Mouse (Mus musculus) lung, postnatal 0 days (tissue): ENCODE data around the gene Erich4. TPM values are rescaled to one million over a fixed set of nuclear protein-coding genes. Genes with fewer than 3 reads are reported as not detected.
A peak's percentile ranks its signal among the peaks of the same experiment; 100 is the strongest.

Experiments
- ATAC-seq: fragments of 200-750 bp; cut with Nextera tagmentation; 2 replicates; pipeline ENCODE4 v1.8.0; 2017; ENCODE audit warnings: moderate library complexity
- DNase-seq: peaks from one replicate; pipeline ENCODE4 v3.0.0-alpha.2; 2016; ENCODE audit warnings: low spot score
- H3K27ac ChIP-seq: fragments of 300-500 bp; sonication (generic); 2 replicates; pipeline ENCODE4 v1.5.1; 2014; ENCODE audit warnings: antibody characterized with exemption, mild to moderate bottlenecking, low read length, mixed read lengths
- H3K27me3 ChIP-seq: fragments of 300-500 bp; sonication (generic); replicated peaks from 2 replicates; pipeline ENCODE4 v1.6.1; 2014; ENCODE audit warnings: low read length, mixed read lengths; ENCODE audit not compliant: insufficient read depth
- H3K36me3 ChIP-seq: fragments of 300-500 bp; sonication (generic); 2 replicates; pipeline ENCODE4 v1.6.1; 2014; ENCODE audit warnings: low read length, mixed read lengths; ENCODE audit not compliant: insufficient read depth
- H3K4me1 ChIP-seq: fragments of 300-500 bp; sonication (generic); 2 replicates; pipeline ENCODE4 v1.6.1; 2014; ENCODE audit warnings: antibody characterized with exemption, low read depth, low read length, mixed read lengths; ENCODE audit not compliant: insufficient read depth
- H3K4me2 ChIP-seq: fragments of 300-500 bp; sonication (generic); replicated peaks from 2 replicates; pipeline ENCODE4 v1.6.1; 2014; ENCODE audit warnings: low read depth, mild to moderate bottlenecking, low read length, moderate library complexity, mixed read lengths
- H3K4me3 ChIP-seq: fragments of 300-500 bp; sonication (generic); 2 replicates; pipeline ENCODE4 v1.5.1; 2014; ENCODE audit warnings: low read depth, low read length
- H3K9ac ChIP-seq: fragments of 300-500 bp; sonication (generic); replicated peaks from 2 replicates; pipeline ENCODE4 v1.6.1; 2014; ENCODE audit warnings: low read depth, mild to moderate bottlenecking
- H3K9me3 ChIP-seq: fragments of 300-500 bp; sonication (generic); 2 replicates; pipeline ENCODE4 v1.6.1; 2016; ENCODE audit warnings: low read length, mixed read lengths
- CTCF ChIP-seq: IDR thresholded peaks from 2 replicates; pipeline ENCODE4 v1.5.1; 2016; ENCODE audit warnings: antibody characterized with exemption, mild to moderate bottlenecking
- EP300 ChIP-seq: IDR thresholded peaks from 2 replicates; pipeline ENCODE4 v1.6.1; 2016; ENCODE audit warnings: antibody characterized with exemption, mild to moderate bottlenecking, control low read depth
- WGBS: fragments of 180-500 bp; shearing (Covaris S2); extraction: QIAGEN DNeasy Blood & Tissue Kit; methylation state at CpG from one replicate; pipeline ENCODE4 v1.1.7; 2014; 5-methylcytosine and 5-hydroxymethylcytosine counted together
- polyA plus RNA-seq: library from polyadenylated mRNA; unstranded; fragments of >200 nt; fragmentation: Nextera tagmentation; extraction: Ambion mirVana; gene quantifications from 2 replicates; pipeline ENCODE4 v1.2.1, GENCODE M21; 2015

Gene Erich4
- polyA plus RNA-seq, 1 experiment from 2014 or later = not detected

DNA sequence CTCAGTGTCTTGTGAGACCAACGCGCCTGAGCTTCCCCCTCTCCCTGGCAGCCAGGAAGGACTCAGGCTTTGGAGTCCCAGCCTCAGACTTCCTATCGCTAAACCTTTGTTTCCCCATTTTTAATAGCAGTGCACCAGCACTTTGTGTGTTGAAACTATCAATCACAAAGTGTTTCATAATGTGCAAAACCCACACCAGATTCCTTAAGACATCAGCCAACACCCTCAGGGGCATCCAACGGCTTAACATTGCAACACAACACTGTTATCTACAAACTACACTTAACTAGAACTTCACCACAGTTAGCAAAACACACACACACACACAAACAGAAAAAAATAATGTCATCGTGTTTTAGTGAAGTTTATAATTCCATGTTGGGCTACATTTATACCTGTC, 34.1 kb upstream of the Erich4 start:
- H3K9ac ChIP-seq = no peak overlapping the region
- no peak overlapping the region for H3K4me2 ChIP-seq
- DNase-seq = peak; percentile 36
- no peak overlapping the region for H3K27ac ChIP-seq
- WGBS = 48% methylated on average over 5 of the region's 5 CpGs
- no peaks in the 10 kb centered on the region for H3K9me3 ChIP-seq
- no peak overlapping the region for H3K4me3 ChIP-seq
- no peak for TF ChIP-seq CTCF
- no peak for TF ChIP-seq EP300
- H3K36me3 ChIP-seq = no peaks in the 10 kb centered on the region
- H3K4me1 ChIP-seq = no peaks in the 10 kb centered on the region
- ATAC-seq = peak; percentile 32; the same call in 1 of the 2 replicates
- H3K27me3 ChIP-seq = no peaks in the 10 kb centered on the region

GRCm38 (mm10) chr7:25647574-25648123, 32.0 kb upstream of the Erich4 start:
- Histone ChIP-seq H3K9me3 (no peaks in the 10 kb centered on the region), H3K27me3 (no peaks in the 10 kb centered on the region), H3K27ac (no peak overlapping the region), H3K9ac (no peak overlapping the region), H3K36me3 (0 out of 2 replicates have a peak, but pooled peaks cover 3% of the 10 kb centered on the region), H3K4me3 (no peak overlapping the region), H3K4me2 (no peak overlapping the region), H3K4me1 (no peaks in the 10 kb centered on the region)
- WGBS = 54% methylated on average over 5 of the region's 5 CpGs
- no peak for DNase-seq
- no peak for TF ChIP-seq EP300
- peak; percentile 45 for TF ChIP-seq CTCF
- no peak for ATAC-seq

DNA sequence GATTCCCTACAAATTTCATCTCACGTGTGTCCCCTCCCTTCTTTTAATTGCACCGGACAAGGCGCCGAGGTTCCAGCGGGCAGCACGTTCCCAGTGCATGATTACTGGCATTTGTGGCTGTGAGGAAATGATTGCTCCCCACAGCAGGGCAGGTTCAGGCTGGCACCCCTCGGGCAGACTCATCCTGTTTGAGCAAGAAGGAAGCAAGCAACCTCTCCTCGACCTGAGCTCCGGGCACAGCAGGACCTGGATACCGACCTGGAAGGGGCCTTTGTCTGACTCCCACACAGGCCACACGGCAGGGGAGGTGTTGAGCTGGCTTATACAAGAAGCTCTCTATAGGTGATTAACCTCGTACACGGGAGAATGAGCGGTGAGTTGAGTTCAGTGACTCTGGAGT, 29.4 kb upstream of the Erich4 start:
- no peaks in the 10 kb centered on the region for H3K27me3 ChIP-seq
- H3K4me1 ChIP-seq = no peaks in the 10 kb centered on the region
- H3K9me3 ChIP-seq = no peaks in the 10 kb centered on the region
- 60% methylated on average over 14 of the region's 14 CpGs for WGBS
- ATAC-seq = no peak
- no peak overlapping the region for H3K27ac ChIP-seq
- no peak overlapping the region for H3K4me3 ChIP-seq
- TF ChIP-seq CTCF (no peak), EP300 (no peak)
- H3K4me2 ChIP-seq = no peak overlapping the region
- 0 out of 2 replicates have a peak, but pooled peaks cover 3% of the 10 kb centered on the region for H3K36me3 ChIP-seq
- H3K9ac ChIP-seq = no peak overlapping the region
- no peak for DNase-seq

DNA sequence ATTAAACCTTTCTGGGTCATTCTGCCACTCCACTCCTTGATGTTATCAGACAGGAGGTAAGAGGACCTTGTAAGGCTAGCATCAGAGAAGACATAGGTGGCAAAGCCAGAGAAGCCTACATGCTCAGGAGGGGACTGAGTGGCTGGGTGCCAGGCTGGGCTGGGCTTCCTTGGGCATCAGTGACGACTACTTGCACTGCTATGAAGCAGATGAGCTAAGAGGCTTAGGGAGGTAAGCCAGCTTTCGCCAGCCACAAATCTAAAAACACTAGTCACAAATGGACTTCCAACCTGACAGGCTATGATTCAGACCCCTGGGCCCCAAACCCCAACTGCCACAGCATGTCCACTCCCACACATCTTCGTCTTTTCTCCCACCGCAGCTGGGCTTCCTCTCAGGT, 28.9 kb upstream of the Erich4 start:
- Histone ChIP-seq H3K4me2 (no peak overlapping the region), H3K36me3 (0 out of 2 replicates have a peak, but pooled peaks cover 3% of the 10 kb centered on the region), H3K27me3 (no peaks in the 10 kb centered on the region), H3K4me3 (no peak overlapping the region), H3K27ac (no peak overlapping the region), H3K4me1 (no peaks in the 10 kb centered on the region), H3K9me3 (no peaks in the 10 kb centered on the region), H3K9ac (no peak overlapping the region)
- no peak for DNase-seq
- TF ChIP-seq EP300 (no peak), CTCF (no peak)
- WGBS = 82% methylated on average over 4 of the region's 4 CpGs
- no peak for ATAC-seq

DNA sequence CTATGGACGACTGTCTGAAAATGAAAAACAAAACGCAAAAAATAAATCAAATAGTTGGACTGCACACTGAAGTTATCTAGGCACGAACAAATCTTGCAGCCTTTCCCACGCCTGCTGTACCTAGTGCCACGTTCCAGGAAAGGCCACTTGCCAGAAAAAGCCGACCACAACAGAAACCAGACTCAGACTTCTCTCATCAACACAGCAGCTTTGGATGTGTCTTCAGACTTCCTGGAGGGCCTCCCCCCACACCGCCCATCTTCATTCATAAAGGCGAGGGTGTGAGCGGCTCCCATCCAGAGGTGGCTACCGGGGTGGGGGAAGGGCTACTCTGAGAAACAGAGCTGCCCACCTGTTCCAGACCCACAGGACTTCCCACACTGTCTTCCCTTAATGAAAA, 28.4 kb upstream of the Erich4 start:
- TF ChIP-seq CTCF (no peak), EP300 (no peak)
- DNase-seq (no peak), ATAC-seq (no peak)
- Histone ChIP-seq H3K27ac (no peak overlapping the region), H3K27me3 (no peaks in the 10 kb centered on the region), H3K4me1 (no peaks in the 10 kb centered on the region), H3K4me3 (no peak overlapping the region), H3K4me2 (no peak overlapping the region), H3K9ac (no peak overlapping the region), H3K9me3 (no peaks in the 10 kb centered on the region), H3K36me3 (0 out of 2 replicates have a peak, but pooled peaks cover 3% of the 10 kb centered on the region)
- WGBS = 68% methylated on average over 10 of the region's 10 CpGs

DNA sequence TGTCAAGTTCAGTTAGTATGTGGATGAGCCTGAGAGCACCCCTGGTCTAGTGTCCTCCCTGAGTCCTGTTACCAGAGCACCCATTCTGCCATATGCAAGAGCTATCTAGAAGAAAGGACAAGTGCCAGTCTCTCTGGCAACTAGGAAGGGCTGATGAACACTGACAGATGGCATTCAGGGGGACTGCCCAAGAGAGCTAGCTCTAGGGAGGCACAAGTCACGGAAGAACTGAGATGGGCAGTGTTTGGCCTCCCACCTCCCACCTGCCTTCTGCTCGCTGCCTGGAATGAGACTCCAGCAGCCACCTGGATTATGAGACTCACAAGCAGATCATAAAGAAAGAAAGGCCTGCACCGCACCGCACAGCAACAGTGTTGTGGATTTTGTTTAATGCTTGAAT, 24.1 kb upstream of the Erich4 start:
- Histone ChIP-seq H3K9ac (no peak overlapping the region), H3K36me3 (peaks cover 3% of the 10 kb centered on the region), H3K4me2 (no peak overlapping the region), H3K4me1 (no peaks in the 10 kb centered on the region), H3K27ac (no peak overlapping the region), H3K4me3 (no peak overlapping the region), H3K27me3 (no peaks in the 10 kb centered on the region), H3K9me3 (no peaks in the 10 kb centered on the region)
- no peak for DNase-seq
- no peak for TF ChIP-seq EP300
- WGBS = 93% methylated on average over 4 of the region's 4 CpGs
- ATAC-seq = no peak

GRCm38 (mm10) chr7:25637099-25637498, 21.4 kb upstream of the Erich4 start:
- no peaks in the 10 kb centered on the region for H3K27me3 ChIP-seq
- no peak for ATAC-seq
- WGBS = 91% methylated on average over 5 of the region's 5 CpGs
- no peaks in the 10 kb centered on the region for H3K4me1 ChIP-seq
- no peak overlapping the region for H3K9ac ChIP-seq
- H3K4me3 ChIP-seq = no peak overlapping the region
- H3K36me3 ChIP-seq = peaks cover 6% of the 10 kb centered on the region
- H3K4me2 ChIP-seq = no peak overlapping the region
- no peak overlapping the region for H3K27ac ChIP-seq
- H3K9me3 ChIP-seq = no peaks in the 10 kb centered on the region
- no peak for TF ChIP-seq CTCF
- TF ChIP-seq EP300 = no peak
- no peak for DNase-seq
